Mouse (Mus musculus) MEL (cell line): ENCODE measurements around the gene Wdr60. TPM values are rescaled to one million over a fixed set of nuclear protein-coding genes. Genes with fewer than 3 reads are reported as not detected.

Experiments used
- DNase-seq: peaks from one replicate; pipeline ENCODE4 v3.0.0; 2011; ENCODE audit warnings: low read depth, low spot score
- H3K27ac ChIP-seq: 2 replicates; pipeline ENCODE4 v1.5.1; 2012; ENCODE audit warnings: low read depth, mild to moderate bottlenecking, control low read depth, low read length, moderate library complexity; ENCODE audit not compliant: control insufficient read depth
- H3K27me3 ChIP-seq, 2 experiments: fragments of 150-350 bp in 1 of 2; sonication (generic) in 1 of 2; 2 replicates each; pipeline ENCODE4 v1.6.1; 2012; ENCODE audit warnings: low read length in 2 of 2, mild to moderate bottlenecking in 2 of 2, improper control_type of control experiment in 1 of 2, moderate library complexity in 1 of 2; ENCODE audit not compliant: insufficient read depth in 2 of 2, control insufficient read depth in 1 of 2
- H3K36me3 ChIP-seq, 2 experiments: 2 replicates each; pipeline ENCODE4 v1.6.1; 2012 to 2014; ENCODE audit warnings: low read length in 2 of 2, improper control_type of control experiment in 1 of 2, inconsistent platforms in 1 of 2, mild to moderate bottlenecking in 1 of 2; ENCODE audit not compliant: insufficient read depth in 2 of 2, control insufficient read depth in 1 of 2
- H3K4me1 ChIP-seq, 2 experiments: fragments of 150-350 bp in 1 of 2; sonication (generic) in 1 of 2; 2 replicates each; pipeline ENCODE4 v1.6.1; 2012; ENCODE audit warnings: low read length in 2 of 2, improper control_type of control experiment in 1 of 2, mild to moderate bottlenecking in 1 of 2; ENCODE audit not compliant: insufficient read depth in 2 of 2, control insufficient read depth in 1 of 2
- H3K4me3 ChIP-seq, 2 experiments: fragments of 150-350 bp in 1 of 2; sonication (generic) in 1 of 2; 2 replicates each; pipeline ENCODE4 v1.5.1; 2012; ENCODE audit warnings: low read depth in 2 of 2, low read length in 2 of 2, mild to moderate bottlenecking in 2 of 2, moderate library complexity in 2 of 2, control low read depth in 1 of 2, improper control_type of control experiment in 1 of 2; ENCODE audit not compliant: control insufficient read depth in 1 of 2, insufficient read depth in 1 of 2
- H3K79me2 ChIP-seq: 2 replicates; pipeline ENCODE4 v1.6.1; 2012; ENCODE audit warnings: mild to moderate bottlenecking, low read length, moderate library complexity; ENCODE audit not compliant: control insufficient read depth, poor library complexity, insufficient read depth
- H3K9ac ChIP-seq: 2 replicates; pipeline ENCODE4 v1.6.1; 2012; ENCODE audit warnings: low read depth, mild to moderate bottlenecking, control low read depth, low read length, moderate library complexity; ENCODE audit not compliant: control insufficient read depth, poor library complexity, severe bottlenecking
- H3K9me3 ChIP-seq: fragments of 150-350 bp; sonication (generic); replicated peaks from 2 replicates; pipeline ENCODE4 v1.6.1; 2012; ENCODE audit warnings: mild to moderate bottlenecking, low read length, improper control_type of control experiment, moderate library complexity; ENCODE audit not compliant: insufficient read depth
- CTCF ChIP-seq, 3 experiments: IDR thresholded peaks in 2 of 3; conservative IDR thresholded peaks in 1 of 3; 2 replicates each; pipeline ENCODE4 v1.5.1; 2011 to 2012; ENCODE audit warnings: low read length in 3 of 3, low read depth in 2 of 3, mild to moderate bottlenecking in 2 of 3, improper control_type of control experiment in 1 of 3, inconsistent platforms in 1 of 3, mixed read lengths in 1 of 3, moderate library complexity in 1 of 3; ENCODE audit not compliant: control insufficient read depth in 1 of 3, insufficient read depth in 1 of 3, poor library complexity in 1 of 3, severe bottlenecking in 1 of 3
- E2F4 ChIP-seq: IDR thresholded peaks from 2 replicates; pipeline ENCODE4 v1.6.1; 2011; ENCODE audit warnings: low read depth, low read length, improper control_type of control experiment, borderline replicate concordance
- ELF1 ChIP-seq: IDR thresholded peaks from 2 replicates; pipeline ENCODE4 v1.6.1; 2014; ENCODE audit warnings: low read depth, mild to moderate bottlenecking, inconsistent platforms, low read length, improper control_type of control experiment, moderate library complexity
- ETS1 ChIP-seq: IDR thresholded peaks from 2 replicates; pipeline ENCODE4 v1.6.1; 2012; ENCODE audit warnings: low read depth, mild to moderate bottlenecking, inconsistent platforms, low read length, improper control_type of control experiment, moderate library complexity
- GATA1 ChIP-seq: IDR thresholded peaks from 2 replicates; pipeline ENCODE4 v1.6.1; 2011; ENCODE audit warnings: low read depth, low read length, improper control_type of control experiment
- HCFC1 ChIP-seq: IDR thresholded peaks from 2 replicates; pipeline ENCODE4 v1.6.1; 2012; ENCODE audit warnings: low read depth, mild to moderate bottlenecking, inconsistent platforms, low read length, improper control_type of control experiment, moderate library complexity
- JUND ChIP-seq: IDR thresholded peaks from 2 replicates; pipeline ENCODE4 v1.6.1; 2011; ENCODE audit warnings: low read depth, mild to moderate bottlenecking, improper control_type of control experiment, low read length
- KAT2A ChIP-seq: conservative IDR thresholded peaks from 2 replicates; pipeline ENCODE4 v1.6.1; 2012; ENCODE audit warnings: low read depth, low read length, improper control_type of control experiment, inconsistent platforms
- MAFK ChIP-seq: IDR thresholded peaks from 2 replicates; pipeline ENCODE4 v1.6.1; 2011; ENCODE audit warnings: low read depth, mild to moderate bottlenecking, low read length, improper control_type of control experiment, borderline replicate concordance
- MAX ChIP-seq: IDR thresholded peaks from 2 replicates; pipeline ENCODE4 v1.6.1; 2011; ENCODE audit warnings: low read length, improper control_type of control experiment
- MYC ChIP-seq: IDR thresholded peaks from 2 replicates; pipeline ENCODE4 v1.6.1; 2011; ENCODE audit warnings: low read depth, mild to moderate bottlenecking, low read length, improper control_type of control experiment, moderate library complexity
- POLR2A ChIP-seq, 2 experiments: IDR thresholded peaks; 2 replicates each; pipeline ENCODE4 v1.6.1; 2011 to 2012; ENCODE audit warnings: low read length in 2 of 2, mild to moderate bottlenecking in 2 of 2, control low read depth in 1 of 2, improper control_type of control experiment in 1 of 2, low read depth in 1 of 2, moderate library complexity in 1 of 2; ENCODE audit not compliant: control insufficient read depth in 1 of 2, insufficient read depth in 1 of 2, poor library complexity in 1 of 2
- POLR2AphosphoS2 ChIP-seq: IDR thresholded peaks from 2 replicates; pipeline ENCODE4 v1.6.1; 2011; ENCODE audit warnings: low read length, improper control_type of control experiment
- SIN3A ChIP-seq: IDR thresholded peaks from 2 replicates; pipeline ENCODE4 v1.6.1; 2012; ENCODE audit warnings: low read length, improper control_type of control experiment, inconsistent platforms
- TBP ChIP-seq: IDR thresholded peaks from 2 replicates; pipeline ENCODE4 v1.8.0; 2011; ENCODE audit warnings: low read depth, low read length, improper control_type of control experiment
- TCF12 ChIP-seq: IDR thresholded peaks from 2 replicates; pipeline ENCODE4 v1.6.1; 2014; ENCODE audit warnings: low read depth, mild to moderate bottlenecking, inconsistent platforms, low read length, improper control_type of control experiment, moderate library complexity
- UBTF ChIP-seq: IDR thresholded peaks from 2 replicates; pipeline ENCODE4 v1.6.1; 2012; ENCODE audit warnings: low read depth, mild to moderate bottlenecking, inconsistent platforms, low read length, improper control_type of control experiment, moderate library complexity, borderline replicate concordance; ENCODE audit not compliant: insufficient read depth
- USF2 ChIP-seq, 2 experiments: IDR thresholded peaks; 2 replicates each; pipeline ENCODE4 v1.6.1; 2011 to 2012; ENCODE audit warnings: improper control_type of control experiment in 2 of 2, low read length in 2 of 2, borderline replicate concordance in 1 of 2, inconsistent platforms in 1 of 2, low read depth in 1 of 2, mild to moderate bottlenecking in 1 of 2; ENCODE audit not compliant: insufficient read depth in 1 of 2
- ZC3H11A ChIP-seq: IDR thresholded peaks from 2 replicates; pipeline ENCODE4 v1.6.1; 2012; ENCODE audit warnings: low read depth, mild to moderate bottlenecking, inconsistent platforms, low read length, improper control_type of control experiment
- ZKSCAN1 ChIP-seq: IDR thresholded peaks from 2 replicates; pipeline ENCODE4 v1.6.1; 2012; ENCODE audit warnings: low read depth, mild to moderate bottlenecking, inconsistent platforms, low read length, improper control_type of control experiment, moderate library complexity
- ZMIZ1 ChIP-seq: IDR thresholded peaks from 2 replicates; pipeline ENCODE4 v1.6.1; 2012; ENCODE audit warnings: low read depth, mild to moderate bottlenecking, inconsistent platforms, low read length, improper control_type of control experiment, moderate library complexity
- ZNF384 ChIP-seq: IDR thresholded peaks from 2 replicates; pipeline ENCODE4 v1.6.1; 2012; ENCODE audit warnings: low read depth, mild to moderate bottlenecking, inconsistent platforms, low read length, improper control_type of control experiment
- polyA plus RNA-seq, 2 experiments: library from polyadenylated mRNA; stranded (reverse) in 1 of 2; unstranded in 1 of 2; fragments of >175 nt in 1 of 2; fragments of >200 nt in 1 of 2; gene quantifications; 2 replicates each; pipeline versions ENCODE4 v1.2.1 to v1.2.4; 2012; ENCODE audit warnings: low replicate concordance in 2 of 2, low read depth in 1 of 2; ENCODE audit not compliant: insufficient read length in 2 of 2, insufficient read depth in 1 of 2, missing spikeins in 1 of 2
- total RNA-seq: library from RNA; depleted of rRNA; stranded (reverse); fragments of 300-350 nt; gene quantifications from 2 replicates; pipeline ENCODE4 v1.2.3, GENCODE M21; 2012

Gene Wdr60
- total and polyA plus RNA-seq, 3 experiments, result 19.8 to 21.0 TPM; not detected in 1

DNA sequence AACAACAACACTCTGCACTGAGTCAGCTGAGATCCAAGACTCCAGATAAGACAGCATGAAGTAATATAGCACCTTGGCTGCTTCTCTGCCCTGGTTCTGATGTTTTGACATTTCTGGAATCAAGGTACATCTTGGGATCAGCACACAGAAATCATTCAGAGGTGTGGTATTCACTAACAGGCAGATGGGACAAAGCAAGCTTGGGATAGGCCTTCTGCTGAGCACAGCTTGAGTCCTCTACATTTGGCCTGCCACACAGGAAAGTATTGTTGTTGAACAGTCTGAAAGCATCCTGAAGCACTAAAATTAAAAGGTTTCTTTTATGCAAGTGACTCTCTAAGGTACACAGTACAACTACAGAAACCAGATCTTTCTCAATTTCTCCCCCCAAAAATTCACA is 68.2 kb downstream of the Wdr60 start:
- TF ChIP-seq HCFC1 (no peak), POLR2A (IDR thresholded peaks at IDR 0.05; ENCODE audit: control insufficient read depth in 1 of 2, insufficient read depth in 1 of 2, low read depth in 1 of 2, low read length in 2 of 2, poor library complexity in 1 of 2) (no peak), CTCF (IDR thresholded peaks at IDR 0.05 in 2 of 3, conservative IDR thresholded peaks at IDR 0.05 in 1 of 3; ENCODE audit: control insufficient read depth in 1 of 3, insufficient read depth in 1 of 3, low read depth in 2 of 3, low read length in 3 of 3, poor library complexity in 1 of 3, severe bottlenecking in 1 of 3) (no peak), JUND (no peak), ZNF384 (no peak), SIN3A (no peak), ZMIZ1 (no peak), ZKSCAN1 (no peak), TBP (no peak), KAT2A (no peak), MYC (no peak), GATA1 (no peak), USF2 (IDR thresholded peaks at IDR 0.05; ENCODE audit: borderline replicate concordance in 1 of 2, insufficient read depth in 1 of 2, low read depth in 1 of 2, low read length in 2 of 2) (no peak), POLR2AphosphoS2 (no peak), ZC3H11A (no peak), E2F4 (no peak), UBTF (no peak), ELF1 (no peak), MAFK (no peak), MAX (no peak)
- H3K27ac ChIP-seq, result no peak overlapping the region
- H3K9ac ChIP-seq, result no peak overlapping the region
- no peaks in the 10 kb centered on the region for H3K36me3 ChIP-seq
- no peak overlapping the region for H3K4me3 ChIP-seq
- no peak for DNase-seq
- no peaks in the 10 kb centered on the region for H3K9me3 ChIP-seq
- no peaks in the 10 kb centered on the region for H3K4me1 ChIP-seq
- peaks cover 0 to 3% of the 10 kb centered on the region in 2 experiments; a peak in 3 of 4 replicates for H3K27me3 ChIP-seq
- no peaks in the 10 kb centered on the region for H3K79me2 ChIP-seq

DNA sequence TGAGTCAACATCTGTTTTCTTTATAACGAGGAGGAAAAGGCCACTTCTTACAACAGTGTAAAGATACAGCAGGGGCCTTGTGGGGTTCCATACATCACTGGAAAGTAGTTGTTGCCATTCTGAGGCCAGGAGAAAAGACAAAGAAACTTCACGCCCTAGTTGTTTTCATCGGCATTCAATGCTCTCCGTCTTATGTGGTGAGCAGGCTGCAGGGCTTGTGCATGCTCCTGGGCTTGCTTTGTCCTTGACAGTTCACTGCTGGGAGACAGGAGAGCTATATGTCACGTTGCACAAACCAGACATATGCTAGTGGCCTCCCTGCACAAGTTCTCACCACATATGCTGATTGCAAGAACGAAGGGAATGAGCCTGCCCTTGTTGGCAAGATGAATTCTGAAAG is 68.9 kb downstream of the Wdr60 start:
- Histone ChIP-seq H3K4me1 (no peaks in the 10 kb centered on the region), H3K27ac (no peak overlapping the region)
- no peak for DNase-seq

More for the DNA sequence above, 68.9 kb downstream of the Wdr60 start:
- Histone ChIP-seq H3K79me2 (no peaks in the 10 kb centered on the region), H3K27me3 (peaks cover 0 to 3% of the 10 kb centered on the region in 2 experiments; a peak in 3 of 4 replicates), H3K9me3 (no peaks in the 10 kb centered on the region), H3K36me3 (no peaks in the 10 kb centered on the region), H3K4me3 (no peak overlapping the region), H3K9ac (no peak overlapping the region)
- TF ChIP-seq ETS1, result no peak
- no peak for TF ChIP-seq TCF12
